Comparison of ENCODE assay signal across 27 mouse cellular contexts in the genomic region with DNA sequence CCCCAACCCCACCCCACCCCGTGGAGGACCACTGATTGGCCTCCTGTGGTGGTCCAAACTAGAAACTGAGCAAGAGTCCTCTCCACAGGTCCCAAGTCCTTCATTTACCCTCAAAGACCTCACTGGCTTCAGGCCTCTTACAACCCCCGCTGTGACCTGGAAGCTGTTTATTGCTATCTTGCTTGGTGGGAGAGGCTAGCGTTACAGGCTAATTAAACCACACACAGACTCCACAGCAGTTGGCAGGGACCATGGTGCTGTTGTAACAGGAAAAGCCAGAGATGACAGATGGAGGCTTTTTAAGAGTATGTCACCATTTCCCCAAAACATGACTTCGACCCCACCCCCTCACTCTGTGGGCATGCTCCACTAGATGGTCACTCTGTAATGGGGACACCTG.
DNase-seq lines count a peak whose midpoint lies in the region; ATAC-seq and TF ChIP-seq lines count a peak whose summit lies in the region.
"Had no signal": no experiment of that assay in that cellular context is flagged by ENCODE, and none has a peak within 500 bp of the region (broad histone marks: within the 10 kb centered on the region; RNA-seq: fewer than 3 reads in every experiment).

No protein-coding gene starts in this region.

- no peak overlapping the region for H3K4me3 ChIP-seq in hindbrain, postnatal 0 days (ENCODE audit: low read length)
- no peak overlapping the region for H3K4me3 ChIP-seq in hindbrain, embryonic 11.5 days (ENCODE audit: low read depth, low read length)
- no peak overlapping the region for H3K4me3 ChIP-seq in midbrain, embryonic 11.5 days (ENCODE audit: low read depth, low read length)
- no peak overlapping the region for H3K4me3 ChIP-seq in midbrain, embryonic 13.5 days (replicated peaks)
- H3K4me3 ChIP-seq: embryonic facial prominence, embryonic 12.5 days; embryonic facial prominence, embryonic 15.5 days; forebrain, embryonic 12.5 days; hindbrain, embryonic 13.5 days had no signal

- no peaks in the 10 kb centered on the region for H3K4me1 ChIP-seq in hindbrain, postnatal 0 days (ENCODE audit: insufficient read depth, low read length)
- 0 out of 2 replicates have a peak, but pooled peaks cover 2% of the 10 kb centered on the region for H3K4me1 ChIP-seq in hindbrain, embryonic 11.5 days (replicated peaks; ENCODE audit: control insufficient read depth, insufficient read depth, low read length)
- H3K4me1 ChIP-seq in midbrain, embryonic 11.5 days (ENCODE audit: control insufficient read depth, insufficient read depth, low read length), result peaks cover 5% of the 10 kb centered on the region
- peaks cover 11% of the 10 kb centered on the region for H3K4me1 ChIP-seq in midbrain, embryonic 13.5 days (replicated peaks)
- H3K4me1 ChIP-seq: embryonic facial prominence, embryonic 12.5 days; embryonic facial prominence, embryonic 15.5 days had no signal

- ATAC-seq in hindbrain, postnatal 0 days, result no peak
- no peak for ATAC-seq in hindbrain, embryonic 11.5 days (ENCODE audit: low FRiP score)
- ATAC-seq in midbrain, embryonic 11.5 days (ENCODE audit: low FRiP score), result no peak
- ATAC-seq in midbrain, embryonic 13.5 days, result no peak
- ATAC-seq in granulocyte monocyte progenitor cell, adult 5-6 weeks (replicated peaks; ENCODE audit: poor library complexity, severe bottlenecking), result no peak
- ATAC-seq: hindbrain, embryonic 16.5 days; inflammation-experienced regulatory T-cells, adult 6 months; intestine, embryonic 16.5 days; Patski had no signal

- H3K4me2 ChIP-seq in hindbrain, postnatal 0 days (ENCODE audit: low read depth, low read length), result no peak overlapping the region
- no peak overlapping the region for H3K4me2 ChIP-seq in hindbrain, embryonic 11.5 days (replicated peaks; ENCODE audit: low read depth, low read length)
- no peak overlapping the region for H3K4me2 ChIP-seq in midbrain, embryonic 11.5 days
- H3K4me2 ChIP-seq in midbrain, embryonic 13.5 days (replicated peaks), result no peak overlapping the region
- H3K4me2 ChIP-seq: embryonic facial prominence, embryonic 12.5 days; embryonic facial prominence, embryonic 15.5 days; forebrain, embryonic 12.5 days; heart, embryonic 11.5 days; hindbrain, embryonic 13.5 days had no signal

- H3K27me3 ChIP-seq in hindbrain, postnatal 0 days (ENCODE audit: insufficient read depth, low read length), result no peaks in the 10 kb centered on the region
- no peaks in the 10 kb centered on the region for H3K27me3 ChIP-seq in hindbrain, embryonic 11.5 days (ENCODE audit: control insufficient read depth, insufficient read depth, low read length)
- H3K27me3 ChIP-seq in midbrain, embryonic 11.5 days (ENCODE audit: control insufficient read depth, insufficient read depth, low read length), result no peaks in the 10 kb centered on the region; the same call in 1 of the 2 replicates
- H3K27me3 ChIP-seq in midbrain, embryonic 13.5 days, result no peaks in the 10 kb centered on the region
- H3K27me3 ChIP-seq: embryonic facial prominence, embryonic 12.5 days; embryonic facial prominence, embryonic 15.5 days; forebrain, embryonic 12.5 days; hindbrain, embryonic 13.5 days had no signal

- no peak for TF ChIP-seq CTCF in hindbrain, postnatal 0 days (IDR thresholded peaks at IDR 0.05; ENCODE audit: low read depth)
- no peak for TF ChIP-seq CTCF in brain, embryonic 14.5 days (IDR thresholded peaks at IDR 0.05; ENCODE audit: borderline replicate concordance, extremely low read depth, insufficient read depth, insufficient read length)

- H3K36me3 ChIP-seq in hindbrain, postnatal 0 days (ENCODE audit: insufficient read depth, low read length), result no peaks in the 10 kb centered on the region
- H3K36me3 ChIP-seq in hindbrain, embryonic 11.5 days (ENCODE audit: control insufficient read depth, insufficient read depth, low read length), result no peaks in the 10 kb centered on the region
- no peaks in the 10 kb centered on the region for H3K36me3 ChIP-seq in midbrain, embryonic 11.5 days (ENCODE audit: control insufficient read depth, insufficient read depth, low read length)
- H3K36me3 ChIP-seq in midbrain, embryonic 13.5 days, result no peaks in the 10 kb centered on the region
- H3K36me3 ChIP-seq: embryonic facial prominence, embryonic 12.5 days; embryonic facial prominence, embryonic 15.5 days; forebrain, embryonic 12.5 days; G1E; hindbrain, embryonic 13.5 days had no signal

- H3K27ac ChIP-seq in hindbrain, postnatal 0 days, result no peak overlapping the region
- H3K27ac ChIP-seq in hindbrain, embryonic 11.5 days (ENCODE audit: low read depth, low read length), result no peak overlapping the region
- H3K27ac ChIP-seq in midbrain, embryonic 11.5 days (ENCODE audit: low read depth, low read length), result no peak overlapping the region
- H3K27ac ChIP-seq in midbrain, embryonic 13.5 days, result no peak overlapping the region
- H3K27ac ChIP-seq: embryonic facial prominence, embryonic 12.5 days; embryonic facial prominence, embryonic 15.5 days; forebrain, embryonic 12.5 days; hindbrain, embryonic 13.5 days had no signal

- peak; percentile 47 to 51 for DNase-seq in cerebellum, postnatal 14 days
- DNase-seq in cerebellum, adult 18-20 months, result no peak
- DNase-seq in hindbrain, postnatal 0 days (ENCODE audit: low spot score), result peak; percentile 47
- no peak for DNase-seq in hindbrain, embryonic 11.5 days (ENCODE audit: low spot score)
- DNase-seq in midbrain, embryonic 11.5 days (ENCODE audit: low spot score, missing footprints), result peak; percentile 28
- DNase-seq in brain, embryonic 14.5 days (ENCODE audit: low read depth), result peak; percentile 41
- DNase-seq: adrenal gland, adult 2 months; adrenal gland, postnatal 14 days; B cell, adult 2 months; cerebellum, adult 2 months; cerebellum, adult 9-11 months; gastrocnemius, postnatal 10 days; gastrocnemius, postnatal 36 days; heart, adult 11 months; kidney, adult 18-20 months had no signal

- no peaks in the 10 kb centered on the region for H3K9me3 ChIP-seq in hindbrain, postnatal 0 days (ENCODE audit: low read length)
- no peaks in the 10 kb centered on the region for H3K9me3 ChIP-seq in hindbrain, embryonic 11.5 days (ENCODE audit: control insufficient read depth, low read length)
- H3K9me3 ChIP-seq in midbrain, embryonic 11.5 days (ENCODE audit: control insufficient read depth, low read length), result no peaks in the 10 kb centered on the region
- H3K9me3 ChIP-seq in midbrain, embryonic 13.5 days, result no peaks in the 10 kb centered on the region
- H3K9me3 ChIP-seq: embryonic facial prominence, embryonic 12.5 days; embryonic facial prominence, embryonic 15.5 days; forebrain, embryonic 12.5 days; hindbrain, embryonic 13.5 days had no signal

- no peak overlapping the region for H3K9ac ChIP-seq in hindbrain, postnatal 0 days (replicated peaks; ENCODE audit: low read length)
- H3K9ac ChIP-seq in hindbrain, embryonic 11.5 days (ENCODE audit: low read depth, low read length), result no peak overlapping the region
- no peak overlapping the region for H3K9ac ChIP-seq in midbrain, embryonic 11.5 days (ENCODE audit: low read length)
- H3K9ac ChIP-seq in midbrain, embryonic 13.5 days (replicated peaks), result no peak overlapping the region
- H3K9ac ChIP-seq: embryonic facial prominence, embryonic 12.5 days; embryonic facial prominence, embryonic 15.5 days; forebrain, embryonic 12.5 days; hindbrain, embryonic 13.5 days had no signal

- 46% methylated on average over 4 of the region's 4 CpGs for WGBS in hindbrain, postnatal 0 days
- WGBS in hindbrain, embryonic 11.5 days, result 60% methylated on average over 4 of the region's 4 CpGs
- 57% methylated on average over 4 of the region's 4 CpGs for WGBS in midbrain, embryonic 11.5 days
- WGBS in midbrain, embryonic 13.5 days, result 60% methylated on average over 4 of the region's 4 CpGs

- TF ChIP-seq POLR2A in brain, embryonic 14.5 days (IDR thresholded peaks at IDR 0.05; ENCODE audit: borderline replicate concordance, extremely low read depth, insufficient read depth, insufficient read length, poor library complexity, severe bottlenecking), result no peak

Comparison
In these comparisons a context has a peak if more than half of its experiments do, and no peak if none do; other contexts are left out.
1. DNase-seq: peak in cerebellum, postnatal 14 days (2 of 2), hindbrain, postnatal 0 days (single experiment), midbrain, embryonic 11.5 days (single experiment) and brain, embryonic 14.5 days (single experiment); none in cerebellum, adult 18-20 months (0 of 2) and hindbrain, embryonic 11.5 days (single experiment).